Mouse (Mus musculus) neural tube, embryonic 12.5 days (tissue): ENCODE measurements at regions not wholly inside any gene's neighbourhood (a gene's known extent, or its start where the extent isn't known, plus 50 kb on each side); places are given as distances from the start of the nearest gene placed in this dataset.

Source experiments
- ATAC-seq: fragments of 200-750 bp; cut with Nextera tagmentation; 2 replicates; pipeline ENCODE4 v1.8.0; 2017; ENCODE audit warnings: low read depth, mild to moderate bottlenecking, moderate TSS enrichment, moderate library complexity; ENCODE audit not compliant: low FRiP score
- H3K27ac ChIP-seq: fragments of 300-500 bp; sonication (generic); 2 replicates; pipeline ENCODE4 v1.5.1; 2016
- H3K27me3 ChIP-seq: fragments of 300-500 bp; sonication (generic); replicated peaks from 2 replicates; pipeline ENCODE4 v1.6.1; 2016; ENCODE audit warnings: mild to moderate bottlenecking
- H3K36me3 ChIP-seq: fragments of 300-500 bp; sonication (generic); 2 replicates; pipeline ENCODE4 v1.6.1; 2016; ENCODE audit warnings: mild to moderate bottlenecking
- H3K4me1 ChIP-seq: fragments of 300-500 bp; sonication (generic); 2 replicates; pipeline ENCODE4 v1.6.1; 2016
- H3K4me2 ChIP-seq: fragments of 300-500 bp; sonication (generic); replicated peaks from 2 replicates; pipeline ENCODE4 v1.6.1; 2016; ENCODE audit warnings: mild to moderate bottlenecking
- H3K4me3 ChIP-seq: fragments of 300-500 bp; sonication (generic); 2 replicates; pipeline ENCODE4 v1.5.1; 2016
- H3K9ac ChIP-seq: fragments of 300-500 bp; sonication (generic); 2 replicates; pipeline ENCODE4 v1.6.1; 2016; ENCODE audit warnings: mild to moderate bottlenecking
- H3K9me3 ChIP-seq: fragments of 300-500 bp; sonication (generic); 2 replicates; pipeline ENCODE4 v1.6.1; 2016; ENCODE audit warnings: mild to moderate bottlenecking
- WGBS: fragments of 180-500 bp; shearing (Covaris S2); methylation state at CpG from one replicate; pipeline ENCODE4 v1.1.7; 2016; 5-methylcytosine and 5-hydroxymethylcytosine counted together

DNA sequence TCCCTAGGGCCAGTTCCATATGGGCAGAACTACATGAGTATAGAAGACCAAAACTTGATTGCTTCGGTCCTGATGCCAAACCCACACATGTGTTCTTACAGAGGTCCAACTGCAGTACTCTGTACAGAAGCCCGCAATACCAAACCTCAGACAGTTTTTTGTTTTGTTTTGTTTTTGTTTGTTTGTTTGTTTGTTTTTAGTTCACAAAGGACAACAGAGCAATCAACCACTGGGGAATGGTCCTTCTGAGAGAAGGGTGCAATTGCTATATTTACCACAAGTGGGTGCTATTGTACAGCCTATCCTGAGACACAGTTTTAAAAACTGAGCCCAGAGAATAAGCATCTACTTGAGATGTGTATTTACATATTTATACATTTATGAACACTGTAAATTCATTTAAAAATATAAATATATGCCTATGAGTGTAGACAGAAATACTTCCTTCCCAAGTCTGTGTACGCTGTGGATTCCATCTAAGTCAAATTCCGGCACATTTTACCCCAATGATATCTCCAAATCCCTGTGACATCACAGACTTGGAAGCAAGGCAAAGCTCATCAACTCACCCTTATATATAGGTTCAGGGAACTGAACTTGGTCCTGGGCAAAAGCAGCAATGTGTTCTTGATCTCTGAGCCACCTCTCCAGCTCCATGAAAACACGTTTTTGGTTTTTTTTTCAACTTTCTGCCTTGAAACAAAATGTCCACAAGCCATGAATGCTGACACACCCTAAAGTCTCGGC, 101.3 kb upstream of the A26c2 start:
- Histone ChIP-seq H3K9me3 (no peaks in the 10 kb centered on the region), H3K4me3 (no peak overlapping the region), H3K36me3 (no peaks in the 10 kb centered on the region), H3K4me2 (no peak overlapping the region), H3K4me1 (no peaks in the 10 kb centered on the region), H3K27ac (no peak overlapping the region), H3K9ac (no peak overlapping the region), H3K27me3 (no peaks in the 10 kb centered on the region)
- peak; percentile 45 for ATAC-seq
- 75% methylated on average over 6 of the region's 6 CpGs for WGBS

DNA sequence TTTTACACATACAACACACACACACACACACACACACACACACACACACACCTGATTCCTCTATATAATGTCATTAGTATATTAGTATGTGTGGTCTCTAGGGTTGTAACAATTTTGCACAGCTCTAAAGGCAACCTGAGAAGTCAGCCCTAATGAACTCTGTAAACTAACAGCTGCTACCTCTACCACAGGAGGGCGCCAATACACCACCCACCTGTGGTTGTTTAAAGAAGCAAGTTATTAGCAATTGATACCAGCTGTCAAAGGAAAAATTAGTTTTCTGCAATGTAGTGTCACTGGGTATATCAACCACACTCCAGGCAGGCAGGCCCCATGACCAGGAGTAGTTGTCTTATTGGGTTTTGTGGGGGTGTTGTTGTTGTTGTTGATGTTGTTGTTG, 98.8 kb upstream of the A26c2 start:
- H3K27ac ChIP-seq: no peak overlapping the region
- no peaks in the 10 kb centered on the region for H3K4me1 ChIP-seq
- no peaks in the 10 kb centered on the region for H3K27me3 ChIP-seq
- H3K9ac ChIP-seq: no peak overlapping the region
- 0% methylated on average over 1 of the region's 1 CpGs for WGBS
- no peaks in the 10 kb centered on the region for H3K9me3 ChIP-seq
- no peak overlapping the region for H3K4me2 ChIP-seq
- no peaks in the 10 kb centered on the region for H3K36me3 ChIP-seq
- ATAC-seq: 0 out of 2 replicates have a peak, but pooled peaks have one; percentile 19
- H3K4me3 ChIP-seq: no peak overlapping the region

GRCm38 (mm10) chr7:62894337-62894736, 70.9 kb upstream of the A26c2 start:
- Histone ChIP-seq H3K4me3 (no peak overlapping the region), H3K4me1 (no peaks in the 10 kb centered on the region), H3K4me2 (no peak overlapping the region), H3K36me3 (no peaks in the 10 kb centered on the region), H3K27me3 (no peaks in the 10 kb centered on the region), H3K27ac (no peak overlapping the region), H3K9me3 (0 out of 2 replicates have a peak, but pooled peaks cover 4% of the 10 kb centered on the region), H3K9ac (no peak overlapping the region)
- 91% methylated on average over 4 of the region's 4 CpGs for WGBS
- ATAC-seq: no peak

DNA sequence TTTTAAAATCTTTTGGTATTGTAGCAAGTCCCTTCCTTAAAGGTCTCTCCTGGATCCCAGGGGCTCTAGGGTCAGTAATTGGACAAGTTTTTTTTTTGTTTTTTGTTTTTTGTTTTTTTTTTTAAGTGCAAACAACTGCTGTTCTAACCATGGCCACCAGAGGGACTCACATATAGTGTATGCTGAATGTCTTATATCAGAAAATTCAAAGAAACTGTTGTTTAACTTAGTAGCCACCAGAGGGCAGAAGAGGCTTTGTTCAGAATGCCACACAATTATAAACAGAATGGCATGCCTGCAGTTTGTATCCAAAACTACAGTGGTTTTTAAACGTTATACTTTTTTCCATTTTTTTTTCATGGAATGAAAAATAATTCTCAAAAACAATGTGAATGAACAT, 53.6 kb upstream of the A26c2 start:
- no peaks in the 10 kb centered on the region for H3K36me3 ChIP-seq
- H3K9me3 ChIP-seq: no peaks in the 10 kb centered on the region
- no peak overlapping the region for H3K9ac ChIP-seq
- no peak overlapping the region for H3K4me2 ChIP-seq
- WGBS: 18% methylated on average over 1 of the region's 1 CpGs
- H3K4me1 ChIP-seq: no peaks in the 10 kb centered on the region
- no peak overlapping the region for H3K27ac ChIP-seq
- no peak for ATAC-seq
- no peak overlapping the region for H3K4me3 ChIP-seq
- H3K27me3 ChIP-seq: no peaks in the 10 kb centered on the region
